Mouse (Mus musculus): ENCODE measurements at regions not wholly inside any gene's neighbourhood (a gene's known extent, or its start where the extent isn't known, plus 50 kb on each side); places are given as distances from the start of the nearest gene placed in this dataset.

- no peak for DNase-seq
Observed at GRCm38 (mm10) chr7:70548936-70549450, 182.5 kb upstream of the Nr2f2 start.

GRCm38 (mm10) chr7:70541881-70542665 lies 175.5 kb upstream of the Nr2f2 start:
- DNase-seq = no peak

DNA sequence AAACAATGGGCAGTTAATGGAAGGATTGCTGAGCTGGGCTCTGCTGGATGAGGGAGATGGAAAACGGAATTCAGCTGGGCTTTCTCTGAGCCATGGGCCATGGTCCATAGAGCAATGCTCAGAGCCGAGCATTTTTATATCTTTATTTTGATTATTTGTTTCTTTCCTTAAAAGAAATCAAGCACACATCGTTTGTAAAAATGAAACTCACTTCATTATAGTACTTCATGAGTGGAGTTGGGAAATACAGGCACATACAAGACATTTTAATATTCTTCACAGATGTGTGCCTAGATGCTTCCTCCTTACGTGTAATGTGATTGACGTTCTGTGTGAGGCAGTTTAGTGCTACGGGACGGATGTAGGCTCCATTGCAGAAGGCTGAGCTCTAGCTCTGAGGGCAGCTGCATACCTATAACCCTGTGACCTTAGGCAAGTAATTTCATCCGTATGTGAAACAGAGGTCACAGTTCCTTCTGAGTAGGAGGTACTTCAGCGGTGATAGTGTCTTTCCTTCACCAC lies 172.6 kb upstream of the Nr2f2 start:
- DNase-seq = no peak

- no peak for DNase-seq
Observed at GRCm38 (mm10) chr7:70536046-70536445, 169.5 kb upstream of the Nr2f2 start.

DNA sequence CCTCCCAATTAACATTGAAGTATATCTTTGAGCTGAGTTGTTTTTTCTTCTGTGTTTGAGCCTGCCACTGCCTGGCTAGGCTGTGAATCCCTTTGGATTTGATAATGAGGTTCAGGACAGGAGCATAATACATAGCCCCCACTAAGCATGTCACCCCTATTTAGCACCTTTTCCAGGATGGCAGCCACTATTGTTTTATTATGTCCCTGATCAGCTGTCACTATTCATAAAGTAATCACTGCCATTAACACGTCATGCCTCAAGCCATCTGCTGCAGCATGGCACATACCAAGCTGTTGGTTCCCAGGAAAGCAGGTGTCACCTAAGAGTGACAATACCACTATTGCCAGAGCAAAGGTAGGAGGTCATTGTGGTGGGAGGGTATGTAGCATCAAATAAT lies 167.0 kb upstream of the Nr2f2 start:
- no peak for DNase-seq

DNA sequence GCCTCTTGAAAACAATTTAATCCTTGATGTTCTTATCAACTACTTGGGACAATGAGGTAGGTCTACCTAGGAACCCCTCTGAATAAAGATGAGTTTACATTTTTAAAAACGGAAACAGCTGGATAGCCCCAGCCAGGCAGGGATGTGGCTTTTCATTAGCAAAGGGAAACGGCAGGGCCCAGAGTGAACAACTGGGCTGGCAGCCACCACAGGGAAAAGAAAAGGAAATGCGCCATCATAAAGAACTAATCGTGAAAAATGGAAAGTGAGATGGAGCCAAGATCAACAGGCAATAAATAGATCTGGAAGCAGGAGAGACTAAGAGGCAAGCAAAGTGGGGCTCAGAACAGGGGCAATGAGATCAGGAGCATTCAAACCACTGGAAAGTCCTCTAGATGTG lies 161.4 kb upstream of the Nr2f2 start:
- no peak for DNase-seq

DNA sequence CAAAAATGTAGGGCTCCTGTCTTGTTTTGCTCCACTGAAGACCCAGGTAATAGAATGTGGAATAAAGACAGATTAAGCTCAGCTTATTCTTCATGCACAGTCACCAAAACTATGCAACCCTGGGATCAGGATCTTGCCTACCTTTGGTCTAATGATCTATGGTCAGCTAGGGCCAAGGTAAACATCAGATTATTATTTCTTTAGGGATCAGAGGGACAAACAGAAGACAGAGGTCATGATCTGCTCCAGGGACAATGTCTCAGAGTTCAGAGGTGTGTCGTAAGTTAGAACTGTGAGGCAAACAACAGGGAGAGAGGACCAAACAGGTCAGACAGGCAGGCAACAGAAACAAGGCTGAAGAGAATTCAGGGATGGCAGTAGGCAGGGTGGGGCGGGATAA lies 158.8 kb upstream of the Nr2f2 start:
- DNase-seq = no peak

DNA sequence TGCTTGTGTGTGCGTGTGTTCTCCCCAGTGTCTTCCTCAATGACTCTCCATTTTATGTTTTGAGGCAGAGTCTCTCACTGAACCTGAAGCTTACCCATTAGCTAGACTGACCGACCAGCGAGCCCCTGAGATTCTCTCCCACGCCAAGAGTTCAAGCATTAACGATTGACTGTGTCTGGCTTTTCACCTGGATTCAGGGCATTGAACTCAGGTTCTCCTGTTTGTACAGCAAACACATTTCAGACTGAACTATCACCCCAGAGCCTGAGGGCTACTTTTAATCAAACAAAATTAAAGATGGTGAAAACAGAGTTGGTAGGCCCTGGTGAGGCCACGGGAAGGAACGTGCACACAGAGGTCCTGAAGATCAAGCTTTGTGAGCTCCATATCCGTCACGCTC lies 158.2 kb upstream of the Nr2f2 start:
- no peak for DNase-seq

- DNase-seq = no peak
Observed at GRCm38 (mm10) chr7:70524251-70524650, 157.7 kb upstream of the Nr2f2 start.

DNA sequence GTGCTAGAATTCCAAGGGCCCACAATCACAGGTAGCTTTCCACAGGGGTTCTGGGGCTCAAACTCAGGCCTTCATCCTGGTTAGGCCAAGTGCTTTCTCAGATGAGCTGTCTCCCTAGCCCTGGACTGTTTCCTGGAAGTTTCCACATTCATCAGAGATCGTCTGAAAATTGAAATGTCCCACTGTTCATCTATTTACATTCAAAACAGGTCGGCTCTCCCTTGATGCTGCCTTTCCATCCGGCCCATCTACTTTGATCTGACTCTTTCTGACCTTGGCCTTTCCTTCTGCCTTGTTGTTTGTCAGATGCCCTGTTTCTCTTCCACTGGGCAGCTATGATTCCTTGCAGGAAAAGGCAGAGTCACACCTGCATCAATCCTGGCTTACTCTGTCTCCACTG lies 150.2 kb upstream of the Nr2f2 start:
- no peak for DNase-seq

GRCm38 (mm10) chr7:70515341-70515851 lies 148.9 kb upstream of the Nr2f2 start:
- DNase-seq = no peak

- DNase-seq = no peak
Observed at GRCm38 (mm10) chr7:70514666-70515065, 148.1 kb upstream of the Nr2f2 start.

DNA sequence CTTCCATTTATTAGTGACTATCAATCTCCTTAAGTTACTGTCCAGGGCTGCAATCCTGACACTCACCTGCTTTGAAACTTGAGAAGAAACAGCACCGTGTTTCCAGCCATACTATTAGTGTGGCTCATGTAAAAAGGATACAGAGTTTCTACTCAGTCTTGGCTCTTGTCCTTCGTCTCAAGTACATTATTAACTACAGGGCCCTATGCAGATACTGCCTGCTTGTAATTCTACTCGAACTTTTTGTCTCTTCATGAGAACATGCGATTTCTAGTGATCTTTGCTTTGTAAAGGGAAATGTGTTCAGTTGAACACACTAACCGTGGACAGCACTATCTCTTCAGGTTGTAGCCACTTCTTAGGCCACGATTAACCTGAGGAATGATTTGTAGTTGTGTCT lies 145.8 kb upstream of the Nr2f2 start:
- DNase-seq = no peak

GRCm38 (mm10) chr7:70505671-70506181 lies 139.2 kb upstream of the Nr2f2 start:
- no peak for DNase-seq

DNA sequence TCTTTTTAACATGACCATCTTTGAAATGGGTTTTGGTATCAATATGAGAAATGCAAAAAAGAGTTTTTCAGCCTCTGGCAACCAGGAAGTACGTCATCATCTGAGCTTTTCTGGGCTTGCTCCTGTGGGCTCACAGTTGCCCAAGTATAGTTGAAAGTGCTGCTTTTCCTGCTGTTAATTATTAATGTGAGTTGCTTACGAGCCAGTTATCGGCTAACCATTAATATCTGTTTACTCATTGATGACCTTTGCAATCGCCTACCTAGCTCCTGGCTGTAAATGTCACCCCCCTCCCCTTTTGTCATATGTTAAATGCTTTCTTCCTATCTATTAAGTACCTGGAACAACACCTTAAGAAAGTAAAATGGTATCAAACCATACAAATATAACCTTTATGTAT lies 135.3 kb upstream of the Nr2f2 start:
- no peak for DNase-seq

GRCm38 (mm10) chr7:70496541-70497154 lies 130.1 kb upstream of the Nr2f2 start:
- no peak for DNase-seq

GRCm38 (mm10) chr7:70484201-70484600 lies 117.7 kb upstream of the Nr2f2 start:
- DNase-seq = no peak

GRCm38 (mm10) chr7:70483536-70483935 lies 117.0 kb upstream of the Nr2f2 start:
- DNase-seq = no peak

- DNase-seq = no peak
Observed at GRCm38 (mm10) chr7:70481880-70482279, 115.3 kb upstream of the Nr2f2 start.

DNA sequence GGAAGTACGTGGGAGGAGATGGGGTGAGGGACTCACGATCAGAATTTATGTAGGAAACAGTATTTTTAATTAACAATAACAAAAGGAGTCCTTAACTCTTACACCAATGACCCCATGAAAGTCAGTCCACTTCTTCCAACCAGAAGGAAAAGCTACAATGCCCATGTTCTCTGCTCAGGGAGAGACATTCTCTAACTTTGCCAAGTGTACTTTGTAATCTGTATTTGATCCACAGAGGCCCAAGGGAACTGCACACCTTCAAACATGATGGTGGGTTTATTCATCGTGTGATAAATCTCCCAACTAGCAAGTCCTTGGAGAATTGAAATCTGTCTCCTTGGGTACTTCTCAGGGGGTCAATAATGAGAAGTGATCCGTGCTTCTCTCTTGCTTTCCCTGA lies 106.3 kb upstream of the Nr2f2 start:
- no peak for DNase-seq

GRCm38 (mm10) chr7:70470557-70470956 lies 104.0 kb upstream of the Nr2f2 start:
- no peak for DNase-seq

- no peak for DNase-seq
Observed at GRCm38 (mm10) chr7:70462131-70462530, 95.6 kb upstream of the Nr2f2 start.

GRCm38 (mm10) chr7:70454525-70454924 lies 88.0 kb upstream of the Nr2f2 start:
- no peak for DNase-seq

GRCm38 (mm10) chr7:70452816-70453215 lies 86.3 kb upstream of the Nr2f2 start:
- DNase-seq = no peak
